Mouse (Mus musculus) CH12.LX (cell line): ENCODE data around the gene Trp73.

Experiments used
- BHLHE40 ChIP-seq: IDR thresholded peaks from 2 replicates; pipeline ENCODE4 v1.6.1; 2011; ENCODE audit warnings: mild to moderate bottlenecking, low read depth, low read length, improper control_type of control experiment
- CHD2 ChIP-seq: IDR thresholded peaks from 2 replicates; pipeline ENCODE4 v1.6.1; 2011; ENCODE audit warnings: low read length, improper control_type of control experiment
- CTCF ChIP-seq, 2 experiments: IDR thresholded peaks in 1 of 2; conservative IDR thresholded peaks in 1 of 2; 2 replicates each; pipeline ENCODE4 v1.5.1; 2011 to 2012; ENCODE audit warnings: low read depth in 2 of 2, low read length in 2 of 2, improper control_type of control experiment in 1 of 2, inconsistent platforms in 1 of 2, mild to moderate bottlenecking in 1 of 2, moderate library complexity in 1 of 2
- POLR2A ChIP-seq: IDR thresholded peaks from 2 replicates; pipeline ENCODE4 v1.6.1; 2011; ENCODE audit warnings: low read depth, mild to moderate bottlenecking, improper control_type of control experiment, low read length
- POLR2AphosphoS2 ChIP-seq: IDR thresholded peaks from 2 replicates; pipeline ENCODE4 v1.6.1; 2011; ENCODE audit warnings: low read depth, low read length, improper control_type of control experiment
- UBTF ChIP-seq: IDR thresholded peaks from 2 replicates; pipeline ENCODE4 v1.6.1; 2012; ENCODE audit warnings: low read depth, mild to moderate bottlenecking, inconsistent platforms, low read length, improper control_type of control experiment, moderate library complexity
- ZKSCAN1 ChIP-seq: IDR thresholded peaks from 2 replicates; pipeline ENCODE4 v1.6.1; 2012; ENCODE audit warnings: low read depth, inconsistent platforms, low read length, improper control_type of control experiment, borderline replicate concordance

GRCm38 (mm10) chr4:154127273-154127672 lies 12.7 kb downstream of the Trp73 start:
- TF ChIP-seq POLR2A (peak; percentile 72), BHLHE40 (peak; percentile 61), CHD2 (no peak), CTCF (conservative IDR thresholded peaks at IDR 0.05 in 1 of 2, IDR thresholded peaks at IDR 0.05 in 1 of 2; ENCODE audit: low read depth in 2 of 2, low read length in 2 of 2) (no peak), POLR2AphosphoS2 (no peak), UBTF (peak; percentile 68; the same call in 1 of the 2 replicates), ZKSCAN1 (no peak)
